Mouse (Mus musculus): ENCODE measurements around the gene Fam193a.

- TF ChIP-seq ZC3H11A (IDR thresholded peaks at IDR 0.05; ENCODE audit: borderline replicate concordance, low read depth, low read length): no peak
- TF ChIP-seq HCFC1 (IDR thresholded peaks at IDR 0.05; ENCODE audit: borderline replicate concordance, insufficient read depth, low read length): no peak
- TF ChIP-seq ZNF384 (IDR thresholded peaks at IDR 0.05; ENCODE audit: low read depth, low read length): no peak
- no peak for TF ChIP-seq MAFK (IDR thresholded peaks at IDR 0.05; ENCODE audit: insufficient read depth, low read depth, low read length)
- no peak for TF ChIP-seq CHD2 (IDR thresholded peaks at IDR 0.05; ENCODE audit: low read depth, low read length)
Measured at GRCm38 (mm10) chr5:34446207-34446606, 76.5 kb downstream of the Fam193a start.
